Mouse (Mus musculus) Muller cell, postnatal 12 days (primary cell): ENCODE data around the gene Tex264.
A peak's percentile ranks its signal among the peaks of the same experiment; 100 is the strongest.
"Not testable (repeated sequence)": the region's sequence is repeated elsewhere in the genome, so short reads cannot be mapped to it uniquely, and the experiment has no call there.

ENCODE experiments used
- DNase-seq: peaks from one replicate; pipeline ENCODE4 v3.0.0-alpha.2; 2015; ENCODE audit errors: inconsistent ontology term

Gene Tex264

DNA sequence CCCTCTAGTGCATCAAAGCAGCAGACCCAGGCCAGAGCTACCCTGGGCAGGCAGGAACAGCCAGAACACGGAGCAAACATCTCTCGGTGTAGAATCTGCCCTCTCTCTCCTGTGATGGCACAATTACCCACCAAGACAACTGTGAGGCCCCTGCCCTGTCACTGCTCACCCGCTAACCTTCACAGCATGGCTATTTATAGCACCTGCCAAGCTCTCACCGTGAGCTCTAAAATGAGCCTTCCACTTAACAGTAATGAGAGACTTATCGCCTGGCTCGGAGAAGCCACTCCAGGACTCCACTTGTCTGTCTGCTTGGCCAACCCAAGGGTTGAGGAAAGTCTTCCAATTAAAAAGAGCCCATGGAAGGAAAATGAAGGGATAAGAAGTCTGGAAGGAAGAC lies 22.5 kb downstream of the Tex264 start:
- no peak for DNase-seq

DNA sequence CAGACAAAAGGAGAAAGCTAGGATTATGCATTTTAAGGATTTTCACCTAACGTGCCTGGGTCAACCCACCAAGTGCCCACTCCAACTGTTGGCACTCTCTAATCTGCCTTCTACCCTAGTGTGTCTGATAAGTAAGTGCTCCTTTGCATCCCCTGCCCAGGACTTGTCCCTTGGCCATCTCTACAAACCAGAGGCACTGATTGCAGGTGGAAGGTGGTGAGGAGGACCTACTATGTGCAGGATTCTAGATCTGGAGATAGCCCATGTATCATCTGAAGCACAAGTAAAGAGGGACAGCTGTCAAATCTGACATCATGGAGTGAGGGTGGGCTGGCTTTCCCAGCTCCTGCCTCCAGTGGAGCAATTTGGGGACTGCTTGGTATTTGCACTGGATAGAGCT lies 25.8 kb downstream of the Tex264 start:
- no peak for DNase-seq

- peak; percentile 39 for DNase-seq
Observed at GRCm38 (mm10) chr9:106659441-106659840, 26.3 kb downstream of the Tex264 start.

DNA sequence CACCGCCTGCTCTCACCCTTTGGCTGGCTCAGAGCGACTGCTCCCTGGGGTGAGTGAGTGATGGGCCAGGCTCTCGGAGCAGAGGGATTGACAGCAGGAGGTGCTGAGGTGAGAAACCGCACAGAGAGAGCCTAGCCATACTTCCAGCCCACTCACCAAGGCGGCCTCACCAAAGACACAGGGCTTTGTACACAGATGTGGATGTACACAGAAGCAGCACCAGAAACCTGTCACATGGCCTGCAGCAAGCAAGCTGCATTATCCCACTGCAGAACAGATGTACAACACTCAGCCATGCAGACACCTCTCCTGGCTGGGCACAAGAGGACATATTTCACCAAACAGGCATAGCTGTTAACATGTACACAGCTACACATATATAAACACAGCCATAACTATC lies 28.1 kb downstream of the Tex264 start:
- DNase-seq: no peak

DNA sequence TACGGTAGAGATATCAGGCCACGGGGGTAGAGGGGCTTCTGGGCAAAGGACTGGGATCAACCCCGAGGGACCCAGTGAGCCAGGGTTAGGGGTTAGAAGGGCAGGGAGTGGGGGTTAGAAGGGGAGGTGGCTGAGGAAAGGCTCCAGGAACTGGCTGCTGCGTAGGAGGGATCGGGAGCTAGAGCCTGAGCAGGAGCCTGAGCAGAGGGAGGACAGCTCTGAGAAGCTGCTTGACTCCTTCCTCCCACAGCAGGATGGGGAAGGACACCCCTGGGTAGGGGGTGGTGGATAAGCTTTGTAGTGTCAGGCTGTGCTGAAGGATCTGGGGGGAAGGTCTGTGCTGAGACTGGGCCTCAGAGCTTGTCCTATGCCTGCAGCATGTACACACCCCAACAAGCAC lies 28.9 kb downstream of the Tex264 start:
- no peak for DNase-seq

DNA sequence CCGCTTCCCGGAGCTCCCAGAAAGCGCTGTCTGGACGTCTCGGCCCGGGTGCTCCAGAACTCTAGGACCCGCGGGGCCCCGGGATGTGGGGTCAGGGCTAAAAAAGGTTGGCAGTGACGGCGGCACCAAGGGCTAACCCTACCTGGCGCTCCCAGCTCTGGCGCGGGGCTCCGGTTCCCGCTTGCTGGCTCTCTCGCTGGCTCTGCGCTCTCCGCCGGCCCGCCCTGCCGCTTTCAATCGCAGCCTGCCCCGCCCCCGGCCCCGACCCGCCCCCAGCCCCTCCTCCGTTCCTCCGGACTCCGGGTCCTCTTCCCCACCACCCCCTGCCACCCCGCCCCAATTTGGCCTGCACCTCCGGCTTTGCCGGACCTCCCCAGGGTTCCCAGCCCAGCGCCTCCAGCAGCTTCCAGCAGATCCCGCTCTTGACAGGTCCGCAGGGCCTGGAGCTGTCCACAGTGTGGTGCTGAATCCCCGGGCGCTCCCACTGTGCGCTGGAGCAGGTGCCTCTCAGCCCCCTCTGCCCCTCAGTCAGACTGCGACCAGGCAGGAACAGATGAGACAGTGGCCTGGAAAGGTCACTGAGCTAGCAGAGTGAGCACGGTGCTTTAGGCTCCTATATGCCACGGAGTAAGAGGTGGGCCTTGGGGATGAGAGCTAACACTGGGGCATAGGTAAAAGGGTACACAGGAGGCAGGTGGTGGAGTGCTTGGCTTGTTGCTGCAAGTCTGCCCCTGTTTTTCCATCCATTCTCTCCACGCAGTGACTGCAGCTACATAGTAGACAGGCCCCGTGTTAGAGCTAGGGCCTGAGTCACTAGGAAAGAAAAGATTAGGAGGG lies 29.6 kb downstream of the Tex264 start, which contains the start of gene Grm2:
Grm2 (minus strand) TSS at position 199 of the 837 bp plus-strand sequence.
- DNase-seq: peak; percentile 79

- no peak for DNase-seq
Observed at GRCm38 (mm10) chr9:106652720-106653119, 33.0 kb downstream of the Tex264 start.

DNA sequence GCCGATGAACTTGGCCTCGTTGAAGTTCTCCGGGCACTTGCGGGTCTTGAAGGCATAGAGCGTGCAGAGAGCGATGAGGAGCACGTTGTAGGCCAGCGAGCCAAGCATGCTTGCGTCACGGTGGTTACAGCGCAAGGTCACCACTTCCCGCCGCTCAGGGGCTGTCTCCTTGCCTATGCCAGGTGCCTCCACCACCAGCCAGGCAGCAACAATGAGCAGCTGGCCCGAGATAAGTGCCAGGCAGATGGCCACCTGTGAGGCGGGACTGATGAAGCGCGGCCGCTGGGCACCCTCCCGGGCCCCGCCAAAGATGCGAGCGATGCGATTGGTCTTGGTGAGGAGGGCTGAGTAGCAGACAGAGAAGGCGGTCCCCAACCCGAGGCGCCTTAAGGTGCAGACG lies 38.5 kb downstream of the Tex264 start:
- DNase-seq: no peak

- DNase-seq: no peak
Observed at GRCm38 (mm10) chr9:106645684-106646271, 39.9 kb downstream of the Tex264 start.

- DNase-seq: no peak
Observed at GRCm38 (mm10) chr9:106643787-106644186, 41.9 kb downstream of the Tex264 start.

GRCm38 (mm10) chr9:106643128-106643527 lies 42.6 kb downstream of the Tex264 start:
- peak; percentile 40 for DNase-seq

DNA sequence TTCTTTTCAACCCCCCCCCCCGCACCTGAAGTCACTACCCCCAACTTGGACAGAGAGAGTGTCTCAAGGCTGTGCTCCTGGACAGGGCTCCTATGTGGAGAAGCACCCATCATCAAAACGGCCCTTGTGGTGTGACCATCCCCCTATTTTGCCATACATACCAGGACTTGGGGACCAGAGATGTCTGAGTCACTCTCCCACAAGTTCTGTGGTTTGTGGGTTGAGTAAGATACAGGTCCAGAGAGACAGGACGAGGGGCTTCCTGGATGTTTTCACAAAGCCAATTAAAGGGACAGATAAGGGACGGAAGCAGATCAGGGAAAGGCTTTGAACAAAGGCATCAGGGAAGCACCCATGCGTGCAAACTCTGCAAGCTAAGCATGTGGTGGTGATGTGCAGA lies 44.4 kb downstream of the Tex264 start:
- no peak for DNase-seq

- DNase-seq: no peak
Observed at GRCm38 (mm10) chr9:106638154-106638553, 47.6 kb downstream of the Tex264 start.

- no peak for DNase-seq
Observed at GRCm38 (mm10) chr9:106632185-106632584, 53.5 kb downstream of the Tex264 start.

DNA sequence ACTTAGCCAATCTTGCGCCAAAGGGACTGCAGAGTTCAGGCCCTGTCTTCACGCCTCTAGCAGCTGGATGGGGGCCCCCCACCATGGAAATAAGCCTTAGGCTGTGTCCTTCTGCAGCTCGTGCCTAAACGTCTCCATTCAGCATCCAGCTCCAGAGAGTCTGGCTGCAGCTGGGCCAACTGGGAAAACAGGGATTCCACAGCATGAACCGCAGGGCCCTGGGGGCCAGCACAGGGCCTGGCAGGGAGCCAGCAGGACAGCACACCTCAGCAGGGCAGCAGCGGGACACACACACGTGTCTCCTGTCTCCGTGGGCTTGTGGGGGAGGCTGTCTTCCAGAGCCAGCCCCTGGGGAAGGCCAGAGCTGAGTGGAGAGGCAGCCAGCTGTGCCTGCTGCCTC lies 57.9 kb downstream of the Tex264 start:
- DNase-seq: not testable (repeated sequence)

DNA sequence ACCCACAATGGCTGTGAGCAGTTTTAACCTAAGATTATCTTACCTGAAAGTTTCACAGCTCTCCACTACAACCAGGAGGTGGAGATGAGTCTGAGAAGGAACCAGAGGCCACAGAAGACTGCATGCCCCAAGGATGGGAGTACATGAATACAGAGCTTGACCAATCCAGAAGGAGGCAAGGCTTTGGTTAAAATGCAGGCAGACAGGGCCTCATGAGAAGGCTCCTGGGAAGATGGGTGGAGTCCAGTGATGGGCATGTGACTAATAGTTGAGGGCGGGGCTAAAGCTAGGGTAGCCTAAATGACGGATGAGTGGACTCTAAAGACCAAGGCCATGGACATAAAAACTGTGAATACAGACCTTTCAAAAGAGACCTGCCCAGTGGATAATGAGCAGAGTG lies 59.4 kb downstream of the Tex264 start, which contains the start of gene Iqcf6:
Iqcf6 (plus strand) TSS at position 301 of the 400 bp plus-strand sequence.
- DNase-seq: no peak

DNA sequence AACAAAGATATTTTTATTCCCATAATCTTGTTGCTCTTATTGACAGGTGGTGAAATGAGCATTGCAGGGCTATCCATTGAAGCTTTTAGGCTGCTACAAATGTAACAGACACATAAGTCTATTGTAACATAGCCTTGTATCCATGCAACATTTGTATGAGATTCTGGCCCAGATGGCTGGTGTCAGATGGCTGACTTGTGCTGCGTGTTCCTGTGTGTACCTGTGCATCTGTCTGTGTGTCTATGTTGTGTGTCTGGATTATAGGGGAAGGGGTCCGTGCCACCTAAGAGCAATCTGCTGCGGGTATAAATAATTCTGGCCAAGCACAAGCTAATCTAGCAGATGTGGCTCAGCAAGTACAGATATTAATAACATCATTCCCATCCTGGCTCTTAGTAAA lies 68.2 kb downstream of the Tex264 start:
- DNase-seq: no peak

- no peak for DNase-seq
Observed at GRCm38 (mm10) chr9:106616306-106616705, 69.4 kb downstream of the Tex264 start.

DNA sequence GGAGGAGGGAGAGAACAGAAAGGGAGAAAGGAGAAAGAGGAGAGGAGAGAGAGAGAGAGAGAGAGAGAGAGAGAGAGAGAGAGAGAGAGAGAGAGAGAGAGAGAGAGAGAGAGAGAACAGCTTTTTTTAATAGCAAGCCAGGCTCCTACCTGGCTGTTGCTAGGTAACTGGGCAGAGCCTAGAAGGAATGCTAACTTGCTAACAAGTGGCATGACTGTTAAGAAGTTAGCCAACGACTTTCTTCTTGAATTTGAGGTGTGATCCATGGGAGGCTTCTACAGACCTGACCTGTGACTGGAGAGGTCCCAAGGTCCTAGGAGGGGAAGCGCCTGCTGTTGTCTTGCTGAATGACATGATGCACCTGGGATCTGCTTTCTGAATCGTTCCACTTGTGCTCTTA lies 71.1 kb downstream of the Tex264 start:
- no peak for DNase-seq

- no peak for DNase-seq
Observed at GRCm38 (mm10) chr9:106613951-106614350, 71.8 kb downstream of the Tex264 start.

GRCm38 (mm10) chr9:106610727-106611126 lies 75.0 kb downstream of the Tex264 start:
- no peak for DNase-seq
